Mouse (Mus musculus) ES-E14 (cell line): ENCODE results near the gene Mex3a. TPM values are rescaled to one million over a fixed set of nuclear protein-coding genes. Genes with fewer than 3 reads are reported as not detected.

Experiments
- DNase-seq: peaks from one replicate; pipeline ENCODE4 v3.0.0-alpha.2; 2013; ENCODE audit warnings: low read depth, low spot score
- H3K27ac ChIP-seq: 2 replicates; pipeline ENCODE4 v1.5.1; 2012; ENCODE audit warnings: low read depth, mild to moderate bottlenecking, low read length, moderate library complexity, mixed read lengths; ENCODE audit not compliant: poor library complexity, insufficient read depth, severe bottlenecking
- H3K36me3 ChIP-seq: 2 replicates; pipeline ENCODE4 v1.6.1; 2012; ENCODE audit warnings: mild to moderate bottlenecking, low read length, moderate library complexity, mixed read lengths; ENCODE audit not compliant: control insufficient read depth, poor library complexity, insufficient read depth, severe bottlenecking
- H3K4me1 ChIP-seq, 2 experiments: fragments of 150-350 bp in 1 of 2; sonication (generic) in 1 of 2; 2 replicates each; pipeline ENCODE4 v1.6.1; 2012; ENCODE audit warnings: low read length in 2 of 2, mild to moderate bottlenecking in 1 of 2, mixed read lengths in 1 of 2; ENCODE audit not compliant: control insufficient read depth in 2 of 2, insufficient read depth in 2 of 2, poor library complexity in 1 of 2
- H3K4me3 ChIP-seq, 2 experiments: fragments of 150-350 bp in 1 of 2; sonication (generic) in 1 of 2; 2 replicates each; pipeline ENCODE4 v1.5.1; 2012; ENCODE audit warnings: low read length in 2 of 2, low read depth in 1 of 2, mild to moderate bottlenecking in 1 of 2, mixed read lengths in 1 of 2; ENCODE audit not compliant: insufficient read depth in 1 of 2, poor library complexity in 1 of 2, severe bottlenecking in 1 of 2
- H3K9ac ChIP-seq: 2 replicates; pipeline ENCODE4 v1.6.1; 2012; ENCODE audit warnings: low read depth, mild to moderate bottlenecking, low read length, mixed read lengths; ENCODE audit not compliant: poor library complexity, insufficient read depth, severe bottlenecking
- H3K9me3 ChIP-seq: fragments of 150-350 bp; sonication (generic); 2 replicates; pipeline ENCODE4 v1.6.1; 2012; ENCODE audit warnings: low read depth, mild to moderate bottlenecking, low read length; ENCODE audit not compliant: control insufficient read depth, insufficient read depth
- CHD2 ChIP-seq: IDR thresholded peaks from 2 replicates; pipeline ENCODE4 v1.6.1; 2014; ENCODE audit warnings: mild to moderate bottlenecking, low read depth, low read length, inconsistent platforms
- HCFC1 ChIP-seq: IDR thresholded peaks from 2 replicates; pipeline ENCODE4 v1.6.1; 2012; ENCODE audit warnings: low read length, inconsistent platforms, borderline replicate concordance; ENCODE audit not compliant: insufficient read depth
- MAFK ChIP-seq: IDR thresholded peaks from 2 replicates; pipeline ENCODE4 v1.6.1; 2014; ENCODE audit warnings: mild to moderate bottlenecking, low read depth, low read length, inconsistent platforms; ENCODE audit not compliant: insufficient read depth
- ZC3H11A ChIP-seq: IDR thresholded peaks from 2 replicates; pipeline ENCODE4 v1.6.1; 2012; ENCODE audit warnings: low read depth, mild to moderate bottlenecking, inconsistent platforms, low read length, borderline replicate concordance
- ZNF384 ChIP-seq: IDR thresholded peaks from 2 replicates; pipeline ENCODE4 v1.6.1; 2012; ENCODE audit warnings: low read depth, low read length, inconsistent platforms
- in situ Hi-C, 2 experiments: fragments of 600-800 bp; cut with MboI; formaldehyde crosslinking; loops; one replicate each; pipeline ENCODE4 v1.15.1; 2025; ENCODE audit warnings: low sequenced_read_pairs in 2 of 2, inconsistent platforms in 1 of 2; ENCODE audit not compliant: unreplicated experiment in 2 of 2
- total RNA-seq: library from RNA; depleted of rRNA; stranded (reverse); fragments of 300-350 nt; gene quantifications from 2 replicates; pipeline ENCODE4 v1.2.3, GENCODE M21; 2012

Gene Mex3a
- total RNA-seq, 1 experiment, result 24.9 TPM

- H3K9ac ChIP-seq, result no peak overlapping the region
- no peak for DNase-seq
- TF ChIP-seq ZNF384 (no peak), HCFC1 (no peak), CHD2 (no peak), ZC3H11A (no peak), MAFK (no peak)
- H3K9me3 ChIP-seq, result no peaks in the 10 kb centered on the region
- peaks cover 44% of the 10 kb centered on the region for H3K36me3 ChIP-seq
- no peak overlapping the region for H3K4me3 ChIP-seq
- H3K4me1 ChIP-seq, result peaks cover 1 to 14% of the 10 kb centered on the region in 2 experiments; a peak in 3 of 4 replicates
- H3K27ac ChIP-seq, result no peak overlapping the region
- in situ Hi-C loops, result no loop called here
Measured at GRCm38 (mm10) chr3:88556616-88557015, 24.4 kb downstream of the Mex3a start.

- DNase-seq, result no peak
- peaks cover 5 to 33% of the 10 kb centered on the region in 2 experiments; a peak in 3 of 4 replicates for H3K4me1 ChIP-seq
- H3K9me3 ChIP-seq, result no peaks in the 10 kb centered on the region
- in situ Hi-C loops, result no loop called here
- no peak overlapping the region; a peak in 1 of 4 replicates for H3K4me3 ChIP-seq
- H3K27ac ChIP-seq, result no peak overlapping the region
- peak overlapping the region; percentile 3; the same call in 1 of the 2 replicates for H3K9ac ChIP-seq
- H3K36me3 ChIP-seq, result peaks cover 69% of the 10 kb centered on the region
- TF ChIP-seq ZC3H11A (no peak), HCFC1 (no peak), ZNF384 (no peak), MAFK (no peak), CHD2 (no peak)
Measured at GRCm38 (mm10) chr3:88559596-88559995, 27.4 kb downstream of the Mex3a start.

- in situ Hi-C loops, result no loop called here
- H3K36me3 ChIP-seq, result peaks cover 71% of the 10 kb centered on the region
Measured at GRCm38 (mm10) chr3:88561989-88562388, 29.8 kb downstream of the Mex3a start.

GRCm38 (mm10) chr3:88563442-88563841 lies 31.2 kb downstream of the Mex3a start:
- Histone ChIP-seq H3K9me3 (no peaks in the 10 kb centered on the region), H3K36me3 (peaks cover 71% of the 10 kb centered on the region), H3K4me1 (peaks cover 5 to 33% of the 10 kb centered on the region in 2 experiments; a peak in 3 of 4 replicates), H3K27ac (no peak overlapping the region), H3K4me3 (no peak overlapping the region), H3K9ac (no peak overlapping the region)
- no peak for DNase-seq
- TF ChIP-seq CHD2 (no peak), MAFK (no peak)
- in situ Hi-C loops, result no loop called here

More at GRCm38 (mm10) chr3:88561989-88562388, 29.8 kb downstream of the Mex3a start:
- peaks cover 5 to 31% of the 10 kb centered on the region in 2 experiments; a peak in 3 of 4 replicates for H3K4me1 ChIP-seq
- no peaks in the 10 kb centered on the region for H3K9me3 ChIP-seq
- peak overlapping the region; percentile 36 for H3K9ac ChIP-seq
- H3K4me3 ChIP-seq, result no peak overlapping the region
- no peak for TF ChIP-seq ZNF384
- no peak for TF ChIP-seq MAFK
- no peak for TF ChIP-seq HCFC1
- TF ChIP-seq ZC3H11A, result no peak
- TF ChIP-seq CHD2, result no peak
- no peak overlapping the region for H3K27ac ChIP-seq
- DNase-seq, result no peak

- in situ Hi-C loops, result no loop called here
- TF ChIP-seq HCFC1 (no peak), CHD2 (no peak), MAFK (no peak), ZC3H11A (no peak), ZNF384 (no peak)
Measured at GRCm38 (mm10) chr3:88563966-88564365, 31.8 kb downstream of the Mex3a start.

More at GRCm38 (mm10) chr3:88563966-88564365, 31.8 kb downstream of the Mex3a start:
- Histone ChIP-seq H3K4me1 (peaks cover 5 to 33% of the 10 kb centered on the region in 2 experiments; a peak in 3 of 4 replicates), H3K27ac (no peak overlapping the region), H3K9me3 (no peaks in the 10 kb centered on the region), H3K36me3 (peaks cover 77% of the 10 kb centered on the region), H3K9ac (no peak overlapping the region), H3K4me3 (no peak overlapping the region)
- no peak for DNase-seq
